Mouse (Mus musculus) urinary bladder, postnatal 36 days (tissue): Measurements from ENCODE around the gene Hnrnpul1.
A peak's percentile ranks its signal among the peaks of the same experiment; 100 is the strongest.
"Not testable (repeated sequence)": the region's sequence is repeated elsewhere in the genome, so short reads cannot be mapped to it uniquely, and the experiment has no call there.

Experiments used
- DNase-seq, 2 experiments: peaks; one replicate each; pipeline ENCODE4 v3.0.0; 2022; ENCODE audit warnings: low spot score in 2 of 2, mixed read lengths in 1 of 2

Hnrnpul1 gene

DNA sequence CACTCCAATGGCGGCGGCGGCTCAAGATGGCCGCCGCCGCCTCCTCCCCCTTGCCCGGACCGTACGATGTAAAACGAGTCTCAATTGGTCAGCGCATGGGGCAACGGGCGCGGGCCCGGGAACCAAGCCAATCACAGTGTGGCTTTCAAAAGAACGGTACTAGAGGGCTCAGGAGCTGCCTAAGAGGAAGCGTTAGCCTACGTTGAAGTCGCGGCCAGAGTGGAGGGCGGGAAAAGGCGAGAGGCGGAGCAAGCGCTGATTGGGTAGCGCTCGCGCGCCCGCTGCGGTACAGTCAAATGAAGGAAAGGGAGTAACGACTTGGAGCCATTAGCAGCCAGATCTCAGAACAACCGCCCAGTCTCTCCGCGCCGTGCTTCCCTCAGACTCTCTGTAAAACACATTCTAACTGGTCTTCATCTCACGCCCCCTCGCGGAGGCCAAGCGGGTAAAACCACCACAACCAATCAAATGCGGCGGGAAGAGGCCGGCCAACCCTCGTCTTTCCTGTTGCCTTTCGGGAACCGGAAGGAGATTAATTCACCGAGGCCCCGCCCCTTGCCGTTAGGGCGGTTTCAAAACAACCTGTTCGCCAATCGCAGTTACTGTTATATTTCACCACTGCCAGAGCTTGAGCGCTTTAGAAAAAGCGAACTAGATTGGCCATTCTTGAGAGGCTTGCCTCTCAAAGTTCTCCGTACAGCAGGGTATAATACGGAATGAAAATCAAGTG lies at the start of gene Hnrnpul1:
Gene Hnrnpul1, minus strand, starts transcription at position 20 of the 730 bp plus-strand sequence.
- peak; percentile 98 to 99 for DNase-seq

DNA sequence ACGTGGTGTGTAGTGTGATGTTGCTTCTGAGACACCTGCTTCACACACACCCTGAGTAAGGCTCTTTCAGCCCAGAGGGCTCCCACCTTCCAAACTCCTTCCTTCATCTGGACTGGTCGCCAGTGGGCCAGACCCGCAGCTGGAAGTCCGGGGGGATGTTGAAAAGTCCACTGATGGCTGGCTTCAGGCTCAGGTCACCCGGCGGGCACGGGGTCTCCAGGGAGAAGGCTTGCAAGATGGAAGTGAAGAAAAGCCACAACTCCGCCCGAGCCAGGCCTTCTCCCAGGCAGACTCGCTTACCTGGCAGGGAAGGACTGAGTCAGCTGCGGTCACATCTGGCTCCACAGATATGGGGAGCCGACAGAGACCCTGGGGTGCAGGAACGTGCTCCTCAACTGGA lies 48.9 kb upstream of the Hnrnpul1 start:
- DNase-seq, result no peak

DNA sequence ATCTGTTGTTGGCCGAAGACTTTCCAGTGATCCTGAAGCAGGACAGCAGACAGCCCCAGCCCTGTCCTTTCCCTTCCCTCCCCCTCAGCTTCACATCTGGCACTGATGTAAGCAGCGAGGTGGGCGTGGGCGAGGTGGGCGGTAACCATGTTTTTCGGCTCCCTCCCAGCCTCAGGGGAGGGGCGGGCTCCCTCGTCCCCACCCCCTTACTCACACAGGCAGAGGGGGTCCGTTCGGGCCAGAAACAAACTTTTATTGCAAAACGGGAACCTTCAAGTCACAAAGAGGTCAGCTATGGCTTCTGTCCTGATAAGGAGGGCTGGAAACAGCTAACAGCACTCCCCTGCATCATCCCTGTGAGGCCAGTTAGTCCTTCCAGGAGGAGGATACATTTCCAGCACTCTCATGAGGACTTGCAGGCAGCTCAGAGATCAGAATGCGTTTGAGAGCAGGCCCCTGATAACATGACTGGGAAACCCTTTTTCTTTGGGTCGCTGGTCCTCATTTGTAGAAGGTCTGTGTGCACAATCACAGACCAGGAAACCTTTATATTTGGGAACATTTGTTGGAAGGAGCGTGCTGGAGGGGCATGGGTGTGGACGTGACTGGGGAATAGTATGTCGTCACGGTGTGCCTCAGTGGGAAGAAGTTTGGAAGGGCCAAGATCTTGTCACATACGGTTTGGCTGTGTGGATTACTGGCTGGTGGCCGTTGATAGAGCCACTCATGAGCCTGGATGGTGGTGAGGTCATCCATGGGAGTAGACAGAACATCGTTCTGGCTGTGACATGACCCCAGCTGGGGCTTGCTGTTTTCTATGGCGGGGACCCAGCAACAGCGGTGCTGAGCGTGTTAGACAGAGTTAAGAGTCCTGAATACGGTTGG lies 47.9 kb upstream of the Hnrnpul1 start:
- DNase-seq, result peak; percentile 62 to 85

DNA sequence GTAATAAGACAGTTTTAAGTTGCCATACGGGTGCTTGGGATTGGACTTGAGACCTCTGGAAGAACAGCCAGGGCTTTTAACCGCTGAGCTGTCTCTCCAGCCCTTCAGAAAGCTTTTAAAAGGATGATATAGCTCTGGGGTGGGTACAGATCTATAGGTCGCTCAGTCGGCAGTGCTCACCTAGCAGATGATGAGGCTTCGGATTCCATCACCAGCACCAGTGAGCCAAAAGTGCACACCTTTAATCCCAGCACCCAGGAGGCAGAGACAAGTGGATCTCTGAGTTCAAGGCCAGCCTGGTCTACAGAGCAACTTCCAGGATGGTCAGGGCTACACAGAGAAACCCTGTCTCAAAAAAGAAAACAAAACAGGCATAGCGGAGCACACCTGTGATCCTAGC lies 46.5 kb upstream of the Hnrnpul1 start:
- DNase-seq, result no peak

DNA sequence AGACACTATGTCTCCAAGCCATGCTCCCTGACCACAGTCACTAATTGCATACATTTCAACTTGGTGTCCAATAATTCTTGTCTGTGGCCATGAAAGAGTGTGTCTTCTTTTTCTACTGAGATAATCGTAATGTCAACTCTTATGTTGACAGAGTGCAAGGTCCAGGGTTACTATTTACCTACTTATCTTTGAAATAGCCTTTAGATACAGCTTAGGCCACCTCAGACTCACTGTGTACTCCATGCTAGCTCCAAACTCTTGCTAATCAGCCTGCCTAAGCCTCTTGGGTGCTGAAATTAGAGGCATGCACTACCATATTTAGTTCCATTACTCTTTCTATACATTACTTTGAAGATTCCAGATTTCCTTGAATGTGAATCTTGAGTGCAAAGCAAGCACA lies 44.8 kb upstream of the Hnrnpul1 start:
- no peak for DNase-seq

DNA sequence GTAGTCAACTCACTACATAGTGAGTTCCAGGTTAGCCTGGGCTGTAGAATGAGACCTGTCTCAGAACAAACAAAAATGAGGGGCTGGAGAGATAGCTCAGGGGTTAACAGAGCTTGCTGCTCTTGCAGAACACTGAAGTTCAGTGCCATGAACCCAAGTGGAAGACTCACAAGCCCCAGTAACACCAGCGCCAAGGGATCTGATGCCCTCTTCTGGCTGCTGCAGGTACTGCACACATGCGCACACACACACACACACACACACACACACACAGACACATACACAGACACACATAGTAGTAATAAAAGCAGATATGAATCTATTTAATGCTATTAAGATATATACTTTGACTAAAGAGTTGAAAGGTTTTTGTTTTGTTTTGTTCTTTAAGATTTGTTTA lies 44.0 kb upstream of the Hnrnpul1 start:
- no peak for DNase-seq

DNA sequence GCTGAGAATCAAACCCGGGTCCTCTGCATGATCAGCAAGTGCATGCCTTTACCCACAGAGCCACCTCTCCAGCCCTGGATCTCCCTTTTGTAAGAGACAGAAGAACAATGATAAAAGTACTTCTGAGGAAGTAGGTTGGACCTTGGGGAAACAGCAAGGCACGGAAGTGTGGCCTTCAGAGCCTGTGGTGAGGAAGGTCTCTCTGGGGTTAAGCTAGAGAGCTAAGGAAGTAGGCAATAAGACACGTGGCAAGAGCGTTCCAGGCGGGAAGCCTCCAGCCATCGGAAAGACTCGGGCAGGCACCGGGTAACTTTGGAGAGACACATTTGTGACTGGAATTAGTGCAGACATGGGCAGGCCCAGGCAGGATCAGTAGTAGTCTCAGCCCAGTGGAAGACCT lies 40.2 kb upstream of the Hnrnpul1 start:
- no peak for DNase-seq

DNA sequence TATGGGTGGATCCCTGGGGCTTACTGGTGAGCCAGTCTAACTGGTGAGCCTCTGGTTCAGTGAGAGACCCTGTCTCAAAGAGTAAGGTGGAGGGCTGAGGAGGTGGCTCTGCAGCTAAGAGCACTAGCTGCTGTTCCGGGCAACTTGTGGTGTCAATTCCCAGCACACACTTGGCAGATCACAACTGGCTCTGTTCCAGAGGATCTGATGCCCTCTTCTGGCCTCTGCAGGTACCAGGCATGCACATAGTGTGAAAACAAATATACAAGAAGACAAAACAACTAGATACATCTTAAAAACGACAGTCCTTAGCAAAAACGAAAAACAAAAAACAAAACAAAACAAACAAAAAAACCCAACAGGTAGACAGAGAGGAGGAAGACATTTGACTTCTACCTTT lies 39.1 kb upstream of the Hnrnpul1 start:
- no peak for DNase-seq

DNA sequence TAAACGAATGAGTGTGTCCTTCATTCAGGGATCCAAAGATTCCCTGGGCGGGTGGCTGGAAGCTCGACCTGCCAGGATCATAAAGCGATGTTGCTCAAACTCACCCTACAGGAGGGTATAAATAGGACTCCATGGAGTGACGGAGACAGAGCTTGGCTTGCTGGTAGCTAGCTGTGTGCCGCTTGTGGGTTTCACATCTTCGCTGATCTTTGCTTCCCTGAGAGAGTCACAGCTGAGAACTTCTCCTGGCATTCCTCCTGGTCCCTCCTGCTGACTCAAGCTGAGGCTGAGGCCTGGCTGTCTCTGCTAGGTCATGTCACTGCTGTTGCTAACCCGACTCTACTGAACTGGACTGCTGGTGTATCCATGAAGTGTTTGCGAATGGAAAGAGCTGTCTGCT lies 38.4 kb upstream of the Hnrnpul1 start:
- DNase-seq, result not testable (repeated sequence)

DNA sequence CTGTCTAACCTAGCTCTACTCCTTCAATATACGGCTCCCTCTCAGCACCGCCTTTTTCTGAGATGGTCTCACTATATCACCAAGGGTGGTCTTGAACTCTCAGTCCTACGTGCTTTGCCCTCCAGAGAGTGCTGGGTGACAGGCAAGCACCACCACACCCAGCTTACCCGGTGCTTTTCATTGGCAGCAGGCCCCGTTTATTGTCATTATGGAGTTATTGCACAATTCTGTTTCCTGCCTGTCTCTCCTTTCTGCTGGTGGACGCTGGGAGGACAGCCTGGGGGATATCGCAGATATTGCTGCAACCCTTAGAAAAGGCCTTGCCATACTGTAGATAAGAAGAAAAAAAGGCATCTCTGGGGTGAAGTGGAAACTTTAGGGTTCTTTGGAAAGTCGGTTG lies 36.1 kb upstream of the Hnrnpul1 start:
- peak in 1 of 2 experiments; percentile 65 for DNase-seq

DNA sequence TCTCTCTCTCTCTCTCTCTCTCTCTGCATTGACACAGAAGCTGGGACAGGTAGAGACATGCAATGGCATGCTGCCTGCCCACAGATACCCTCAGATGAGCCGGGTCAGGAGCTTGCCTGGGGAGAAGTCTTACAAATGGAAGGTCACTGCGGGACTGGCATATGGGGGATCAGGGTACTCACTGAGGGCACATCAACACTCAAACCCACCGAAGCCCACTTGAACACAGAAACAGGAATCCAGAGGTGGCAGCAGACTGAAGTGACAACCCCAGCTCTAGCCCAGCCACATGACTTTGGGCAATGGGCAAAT lies 34.5 kb upstream of the Hnrnpul1 start:
- peak; percentile 25 to 40 for DNase-seq

DNA sequence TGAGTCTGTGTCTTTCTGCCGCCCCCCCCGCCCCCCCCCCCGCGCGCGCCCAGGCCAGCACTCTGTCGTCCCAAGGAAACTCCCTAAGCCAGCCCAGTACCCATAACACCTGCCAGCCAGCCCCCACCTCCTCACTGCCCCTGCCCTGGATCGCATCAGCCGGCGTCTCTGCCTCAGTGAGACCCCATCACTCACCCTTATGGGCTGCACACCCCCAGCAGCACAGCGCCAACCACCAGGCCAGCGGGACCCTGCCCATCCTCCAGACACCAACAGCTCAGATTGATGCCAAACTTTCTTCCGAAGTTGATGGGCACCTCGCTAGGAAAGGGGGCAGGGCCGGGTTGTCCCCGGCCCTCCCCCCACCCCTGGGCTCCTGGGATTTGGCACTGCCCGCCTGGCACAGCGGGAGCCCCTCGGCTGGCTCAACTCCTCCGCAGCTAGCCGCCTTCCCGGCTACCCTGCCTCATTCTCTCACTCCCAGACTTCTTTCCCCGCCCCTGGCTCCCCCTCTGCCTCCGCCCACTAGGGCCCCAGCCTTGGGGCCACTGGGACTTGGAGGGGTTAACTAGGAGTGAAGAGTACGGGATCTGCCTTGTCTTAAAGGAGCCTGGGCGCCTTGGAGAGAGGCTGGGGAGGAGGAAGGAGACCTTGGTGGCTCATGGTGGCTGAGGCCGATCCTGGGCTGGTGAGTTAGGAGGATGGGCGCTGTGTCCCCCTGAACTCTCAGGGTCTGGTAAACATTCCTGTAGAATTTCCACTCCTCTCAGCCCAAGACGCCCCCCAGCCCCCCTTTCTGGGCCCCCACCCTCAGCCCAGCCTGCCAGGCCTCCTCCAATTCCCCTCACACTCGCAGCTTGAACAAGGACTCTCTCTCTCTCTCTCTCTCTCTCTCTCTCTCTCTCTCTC lies 33.9 kb upstream of the Hnrnpul1 start, which contains the start of gene Axl:
Gene Axl, minus strand, starts transcription at position 486 of the 909 bp plus-strand sequence.
- DNase-seq, result peak; percentile 68 to 79

DNA sequence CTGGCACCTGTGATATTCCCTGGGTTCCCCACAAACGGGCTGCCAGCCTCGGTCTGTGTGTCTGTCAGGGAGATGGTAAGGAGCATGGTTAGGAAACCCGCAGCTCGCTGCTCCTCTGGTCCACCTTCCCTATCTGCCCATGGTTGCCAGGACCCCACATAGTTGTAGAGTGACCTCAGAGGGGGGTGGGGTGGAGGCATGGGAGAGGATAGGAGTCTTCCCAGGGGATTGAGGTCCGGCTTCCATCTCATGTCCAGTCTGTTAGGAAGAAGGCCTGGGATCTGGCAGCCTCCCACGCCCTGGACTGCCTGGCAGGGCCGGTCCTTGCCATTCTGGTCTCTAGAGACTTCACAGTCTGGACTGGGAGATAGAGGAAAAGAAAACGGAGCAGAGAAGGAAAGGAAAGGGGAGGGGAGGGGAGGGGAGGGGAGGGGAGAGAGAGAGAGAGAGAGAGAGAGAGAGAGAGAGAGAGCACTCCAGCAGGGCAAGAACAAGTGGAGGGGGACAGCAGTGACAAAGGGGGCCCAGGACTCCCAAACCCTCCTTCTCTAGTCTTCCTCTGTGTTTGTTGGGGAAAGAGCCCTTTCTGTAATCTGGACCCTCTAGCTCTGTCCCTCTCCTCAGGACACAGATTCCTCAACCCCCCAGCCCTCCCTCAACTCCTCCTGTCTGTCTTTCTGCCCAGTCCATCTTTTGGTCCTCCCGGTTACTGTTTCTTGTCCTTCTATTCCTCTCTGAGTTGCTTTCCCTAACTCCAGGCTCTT lies 33.1 kb upstream of the Hnrnpul1 start:
- DNase-seq, result no peak

DNA sequence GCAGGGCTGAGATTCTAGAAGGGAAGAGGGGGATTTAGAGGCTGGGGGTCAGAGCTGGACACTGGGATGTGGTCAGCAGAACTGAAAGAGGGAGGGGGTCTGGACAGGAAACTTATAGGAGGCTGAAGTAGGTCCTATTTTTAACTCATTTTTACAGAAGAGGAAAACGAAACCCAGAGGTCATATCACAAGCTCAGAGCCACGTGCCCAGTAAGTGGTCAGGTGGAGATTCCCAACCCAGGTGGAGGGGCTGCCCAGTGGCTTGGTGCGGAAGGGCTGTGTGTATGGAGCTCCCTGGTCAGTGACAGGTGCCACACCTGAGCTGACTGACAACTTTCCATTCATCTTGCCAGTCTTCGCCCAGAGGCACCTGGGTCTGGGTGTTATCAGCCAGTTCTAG lies 32.4 kb upstream of the Hnrnpul1 start:
- DNase-seq, result no peak

DNA sequence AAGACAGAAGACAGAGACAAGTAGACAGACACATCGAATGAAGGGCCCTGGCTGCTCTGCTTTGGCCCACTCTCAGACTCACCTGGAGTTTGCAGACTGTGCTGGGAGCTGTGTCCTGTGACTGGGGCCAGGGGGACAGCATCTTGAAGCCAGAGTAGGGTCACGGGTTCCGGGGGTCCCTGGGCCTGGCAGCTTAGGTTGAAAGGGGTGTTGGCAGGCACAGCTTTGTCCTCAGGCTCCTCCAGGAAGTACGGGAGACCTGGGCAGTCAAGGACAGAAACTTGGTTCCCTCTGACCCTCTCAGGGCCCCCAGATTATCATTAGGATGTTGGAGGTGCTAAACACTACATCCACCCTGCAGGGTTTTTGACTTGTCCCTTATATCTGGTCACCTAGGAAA lies 31.2 kb upstream of the Hnrnpul1 start:
- no peak for DNase-seq

DNA sequence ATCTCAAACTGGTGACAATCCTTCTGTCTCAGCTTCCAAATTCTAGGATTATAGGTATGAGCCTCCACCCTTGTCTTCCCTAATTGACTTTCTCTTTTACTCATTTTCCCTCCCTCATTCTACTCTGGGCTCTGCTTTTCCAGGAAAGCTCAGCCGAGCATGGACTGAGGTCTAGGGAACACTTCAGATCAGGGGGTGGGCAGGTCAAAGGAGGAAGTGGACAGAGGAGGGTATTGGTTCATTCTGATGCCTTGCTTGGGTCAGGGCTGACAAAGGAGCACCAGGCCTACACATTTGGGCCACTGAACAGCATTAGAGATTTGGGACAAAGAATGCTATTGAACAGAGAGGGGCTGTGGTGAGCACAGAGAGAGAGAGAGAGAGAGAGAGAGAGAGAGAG lies 30.3 kb upstream of the Hnrnpul1 start:
- no peak for DNase-seq

DNA sequence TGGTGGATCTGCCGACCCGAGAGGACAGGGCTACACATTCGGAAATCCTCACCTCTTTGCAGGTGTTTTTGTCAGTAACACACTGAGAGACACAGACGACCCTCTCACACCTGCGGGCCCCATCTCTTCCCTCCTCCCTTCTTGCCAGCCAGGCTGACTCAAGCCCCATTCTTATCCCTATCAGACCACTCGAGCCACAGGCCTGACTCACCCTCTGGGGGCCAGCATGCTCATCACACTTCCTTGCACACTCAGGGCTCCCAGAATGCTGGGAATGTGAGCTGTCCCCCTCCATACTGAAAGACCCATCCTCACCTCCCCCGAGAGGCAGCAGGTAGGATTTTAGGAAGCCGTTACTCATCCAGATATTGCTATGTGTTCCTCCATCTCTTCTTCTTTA lies 29.2 kb upstream of the Hnrnpul1 start:
- no peak for DNase-seq

DNA sequence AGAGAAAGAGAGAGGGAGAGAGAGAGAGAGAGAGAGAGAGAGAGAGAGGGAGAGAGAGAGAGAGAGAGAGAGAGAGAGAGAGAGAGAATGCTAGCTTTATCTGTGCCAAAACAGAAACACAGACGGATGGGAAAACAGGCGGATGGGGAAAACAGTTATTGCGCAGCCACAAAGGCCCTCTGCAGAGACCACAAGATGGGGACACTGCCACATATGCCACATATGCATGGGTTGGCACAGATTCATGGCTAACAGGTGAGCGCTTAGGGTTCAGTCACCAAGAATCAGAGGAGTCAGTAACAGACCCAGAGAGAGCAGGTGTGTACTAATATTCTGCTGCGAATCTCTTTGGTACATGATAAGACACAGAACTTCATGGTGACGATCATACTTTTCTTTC lies 28.2 kb upstream of the Hnrnpul1 start:
- no peak for DNase-seq

DNA sequence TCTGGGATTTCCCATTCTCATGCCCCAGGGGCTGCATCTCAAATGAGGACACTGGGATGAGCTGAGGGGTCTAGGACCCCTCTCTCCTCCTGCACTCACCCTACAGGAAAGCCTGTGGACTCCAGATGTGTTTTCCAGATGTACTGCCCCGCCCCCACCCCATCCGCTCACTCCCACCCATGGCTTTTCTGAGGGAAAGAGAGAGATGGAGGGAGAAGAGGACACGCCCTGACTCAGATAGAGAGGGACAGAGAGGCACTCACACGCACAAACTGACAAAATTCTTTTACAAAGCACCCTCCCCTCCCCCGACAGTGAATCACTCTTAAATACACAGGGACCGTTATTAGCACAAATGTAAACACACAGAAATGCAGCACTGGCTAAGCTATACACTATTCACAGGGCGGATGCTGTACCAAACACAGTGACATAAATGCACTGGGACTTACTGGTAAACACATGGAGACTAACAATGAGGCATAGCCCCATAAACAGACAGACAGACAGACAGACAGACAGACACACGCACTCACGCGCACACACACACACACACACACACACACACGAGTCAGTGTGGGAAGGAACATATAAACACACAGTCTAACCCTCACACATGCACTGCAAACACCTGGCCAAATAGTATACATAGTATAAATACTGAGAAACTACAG lies 27.5 kb upstream of the Hnrnpul1 start:
- DNase-seq, result peak in 1 of 2 experiments; percentile 29

DNA sequence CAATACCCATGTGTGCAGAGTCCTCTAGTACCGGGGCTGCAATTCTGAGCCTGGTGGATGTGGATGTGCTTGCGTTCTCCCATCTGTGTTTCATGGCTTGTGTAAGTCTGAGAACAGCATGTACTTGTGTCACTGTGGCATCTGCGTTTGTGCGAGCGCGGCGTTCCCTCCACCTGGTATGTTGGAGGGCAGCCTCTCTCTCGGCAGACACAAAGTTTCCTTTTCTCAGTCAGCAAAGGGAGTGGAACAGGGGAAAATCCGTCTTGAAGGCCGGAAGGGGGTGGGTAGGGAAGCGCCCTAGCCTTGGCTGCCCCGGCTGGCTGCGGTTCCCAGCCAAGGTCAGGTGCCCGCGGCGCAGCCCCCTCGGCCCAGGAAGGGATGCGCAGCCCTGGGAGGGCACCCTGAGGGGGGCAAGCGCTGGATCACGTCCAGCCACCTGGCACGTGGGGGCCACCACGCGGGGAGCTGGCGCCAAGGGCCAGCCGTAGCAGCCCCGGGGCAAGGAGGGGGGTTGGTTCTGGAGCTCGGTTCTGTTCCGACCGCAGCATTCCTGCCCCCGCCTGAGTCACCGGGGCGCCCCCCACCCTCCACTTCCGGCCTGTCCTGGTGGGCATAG lies 26.9 kb upstream of the Hnrnpul1 start:
- peak in 1 of 2 experiments; percentile 43 for DNase-seq
